Mouse (Mus musculus) cerebellum, adult 9-10 months (tissue): ENCODE measurements around the gene Bcas3.

Experiments used
- DNase-seq: peaks from one replicate; pipeline ENCODE4 v3.0.0; 2022

Gene Bcas3

GRCm38 (mm10) chr11:85760486-85761141 lies 407.6 kb downstream of the Bcas3 start:
- no peak for DNase-seq

DNA sequence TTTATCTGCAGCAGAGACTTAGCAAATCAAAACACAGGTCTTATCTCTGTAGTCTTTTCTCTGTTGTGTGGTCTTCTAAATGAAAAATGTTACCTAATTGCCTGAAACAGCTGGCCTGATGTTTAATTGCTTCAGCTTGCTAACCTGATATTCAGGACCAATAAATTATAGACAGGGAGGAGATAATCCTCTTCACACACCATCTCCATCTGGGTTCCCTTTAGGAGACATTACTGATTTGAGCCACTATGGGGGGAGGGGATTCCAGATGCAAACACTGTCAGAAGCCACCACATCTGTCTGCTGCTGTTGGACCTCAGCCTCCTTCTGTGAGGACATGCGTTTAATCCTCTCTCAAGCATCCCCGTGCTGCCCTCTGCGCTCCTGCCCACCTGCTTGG lies 408.2 kb downstream of the Bcas3 start:
- DNase-seq: no peak

DNA sequence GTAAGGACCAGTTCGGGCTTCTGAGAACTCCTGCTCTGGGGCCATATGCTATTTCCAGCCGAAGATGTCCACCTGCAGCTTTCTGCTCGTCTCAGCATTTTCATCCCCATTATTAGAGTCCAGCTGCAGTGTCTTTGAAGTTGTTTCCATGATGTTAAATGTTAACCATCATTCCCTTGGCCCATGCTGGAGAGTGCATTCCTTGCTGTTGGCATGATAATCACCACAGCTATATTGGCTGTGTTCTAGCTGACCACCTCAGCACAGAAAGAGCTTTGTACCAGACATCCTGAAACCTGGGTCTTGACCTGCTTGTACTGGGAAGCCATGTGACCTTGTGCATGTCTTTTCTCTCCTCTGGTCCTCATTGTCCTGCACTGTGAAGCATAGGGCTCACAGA lies 410.7 kb downstream of the Bcas3 start:
- no peak for DNase-seq

GRCm38 (mm10) chr11:85766106-85766723 lies 413.2 kb downstream of the Bcas3 start:
- no peak for DNase-seq

DNA sequence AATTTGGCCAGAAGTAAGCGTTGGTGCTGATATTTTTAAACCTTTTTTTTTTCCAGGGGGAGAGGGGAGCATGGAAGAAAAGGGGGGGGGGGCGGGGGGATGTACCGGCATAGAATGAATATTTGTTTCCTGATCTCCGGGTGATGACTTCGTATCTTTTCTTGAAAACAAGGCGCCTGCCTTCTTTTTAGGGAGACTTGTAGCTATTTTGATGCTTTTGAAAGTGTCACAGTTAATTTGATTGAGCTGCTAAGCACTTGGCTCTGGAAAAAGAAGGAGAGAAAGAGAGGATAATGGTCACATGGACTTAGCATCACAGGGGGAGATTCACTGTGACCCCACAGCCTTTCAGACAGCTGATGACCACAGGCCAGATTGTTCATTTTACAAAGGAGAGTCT lies 413.8 kb downstream of the Bcas3 start:
- no peak for DNase-seq

GRCm38 (mm10) chr11:85769740-85770139 lies 416.8 kb downstream of the Bcas3 start:
- DNase-seq: no peak

DNA sequence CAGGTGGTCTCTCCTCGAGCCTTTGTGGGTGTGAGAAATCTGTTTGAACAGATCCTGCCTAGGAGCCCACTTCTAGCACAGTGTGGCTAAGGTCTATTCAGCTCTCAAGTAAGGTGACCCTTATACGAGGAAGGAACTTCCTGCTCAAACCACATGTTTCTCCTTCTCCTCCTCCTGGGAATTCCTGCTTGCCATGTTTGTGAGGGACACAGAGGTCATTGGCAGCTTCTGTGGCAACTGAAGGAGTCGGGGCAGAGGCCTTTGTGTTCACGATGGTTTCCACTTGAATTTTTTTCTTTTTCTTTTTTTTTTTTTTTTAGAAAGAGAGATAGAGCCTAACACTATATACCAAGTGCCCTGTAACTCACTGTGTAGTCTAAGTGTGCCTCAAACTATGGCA lies 420.4 kb downstream of the Bcas3 start:
- DNase-seq: no peak

DNA sequence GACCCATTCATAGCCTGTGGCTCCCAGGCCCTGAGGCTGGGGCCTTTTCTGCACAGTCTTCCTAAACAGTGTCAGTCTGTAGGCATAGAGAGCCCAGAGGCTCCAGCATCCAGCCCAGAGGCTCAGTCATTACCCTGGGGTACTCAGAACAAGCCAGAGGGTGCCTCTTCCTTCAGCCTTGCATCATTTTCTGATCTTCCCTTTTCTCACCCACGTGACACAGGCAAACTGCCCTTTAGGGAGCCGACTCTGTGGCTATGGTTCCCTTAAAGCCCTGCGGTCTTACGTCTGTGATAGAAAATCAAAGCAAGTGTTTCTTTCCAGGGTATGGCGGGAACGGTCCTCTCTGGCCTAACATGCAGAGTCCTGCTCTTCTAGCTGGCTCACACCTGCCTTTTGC lies 421.7 kb downstream of the Bcas3 start:
- DNase-seq: no peak

DNA sequence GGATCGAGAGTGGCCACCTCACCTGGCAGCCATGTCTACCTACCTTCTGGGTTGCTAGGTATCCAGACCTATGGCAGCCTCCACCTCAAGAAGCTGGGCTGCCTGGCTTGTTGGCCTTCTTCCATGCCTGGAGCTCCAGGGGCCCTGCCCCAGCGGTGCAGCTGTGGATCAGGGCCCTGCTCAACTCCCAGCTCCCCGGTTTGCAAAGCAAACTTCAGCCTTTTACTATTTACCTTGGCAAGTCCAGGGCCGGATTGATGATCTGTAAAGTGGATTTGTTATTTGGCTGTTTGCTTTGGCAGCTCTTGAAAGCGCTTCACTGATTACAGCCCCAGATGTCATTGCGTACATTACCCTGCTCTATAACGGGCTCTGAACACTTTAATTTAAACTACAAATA lies 422.5 kb downstream of the Bcas3 start:
- DNase-seq: no peak

- no peak for DNase-seq
Measured at GRCm38 (mm10) chr11:85776861-85777360, 423.9 kb downstream of the Bcas3 start.

- DNase-seq: no peak
Measured at GRCm38 (mm10) chr11:85777950-85778349, 425.0 kb downstream of the Bcas3 start.

DNA sequence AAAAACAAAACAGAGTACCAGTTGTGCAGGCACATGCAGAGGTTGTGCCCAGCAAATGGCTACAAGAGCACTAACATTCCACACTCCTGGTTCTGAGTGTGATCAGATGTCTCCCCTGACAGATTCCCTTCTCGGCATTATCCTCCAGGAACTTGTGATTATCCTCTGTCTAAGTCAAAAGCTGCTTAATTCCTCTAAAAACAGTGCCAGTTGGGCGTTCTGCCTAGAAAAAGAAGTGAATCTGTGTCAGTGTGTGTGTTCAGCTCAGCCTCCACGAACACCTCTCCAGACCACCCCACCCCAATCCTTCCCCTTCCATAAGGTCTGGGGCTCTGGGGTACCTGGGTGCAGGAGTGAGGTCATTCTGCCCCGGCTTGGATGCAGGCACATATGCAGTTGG lies 427.3 kb downstream of the Bcas3 start:
- no peak for DNase-seq

DNA sequence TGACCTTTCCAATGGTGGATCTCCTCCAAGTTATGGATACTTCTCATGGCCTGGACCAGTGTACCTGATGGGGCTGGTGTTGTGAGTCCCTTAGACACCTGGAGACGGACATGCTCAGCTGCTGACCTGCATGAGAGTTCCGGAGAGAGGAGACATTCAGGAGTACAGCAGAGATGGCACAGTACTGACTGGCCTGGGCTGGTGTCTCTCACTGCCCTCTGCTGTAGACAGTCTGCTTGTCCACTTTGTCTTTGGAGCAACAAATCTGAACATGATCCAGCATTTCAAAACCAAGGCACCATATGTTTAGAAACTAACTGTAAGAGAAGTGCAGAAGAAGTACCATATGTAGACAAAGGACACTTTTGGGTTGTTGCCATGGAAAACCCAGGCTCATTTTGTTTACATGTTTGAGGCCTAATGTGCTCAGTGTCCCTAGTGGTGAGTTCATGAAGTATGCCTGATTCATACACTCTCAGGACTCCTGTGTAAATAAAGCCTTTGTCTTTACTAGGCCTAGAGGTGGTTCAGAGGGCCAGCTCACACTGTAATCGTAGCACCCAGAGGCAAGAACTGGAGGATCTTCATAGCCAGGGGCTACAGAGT lies 433.2 kb downstream of the Bcas3 start:
- DNase-seq: peak; percentile 11

DNA sequence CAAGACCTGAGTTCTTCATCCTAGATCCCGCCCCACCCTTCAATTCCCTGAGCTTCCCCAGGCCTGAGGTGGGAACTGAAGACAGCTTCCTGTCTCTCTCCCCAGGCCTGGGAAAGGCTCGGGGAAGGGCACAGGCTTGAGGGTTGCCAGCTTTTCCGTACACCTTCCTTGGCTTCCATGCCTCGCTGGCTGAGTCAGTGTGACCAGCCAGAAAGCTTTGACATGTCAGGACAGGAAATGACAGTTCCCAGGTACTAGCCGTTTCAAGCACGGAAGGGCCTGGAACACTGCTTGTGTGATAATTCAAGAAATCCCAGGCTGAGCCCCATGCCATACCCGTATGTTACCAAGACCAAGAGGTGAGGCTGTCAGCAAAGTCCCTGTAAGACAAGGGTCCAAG lies 436.8 kb downstream of the Bcas3 start:
- DNase-seq: no peak

DNA sequence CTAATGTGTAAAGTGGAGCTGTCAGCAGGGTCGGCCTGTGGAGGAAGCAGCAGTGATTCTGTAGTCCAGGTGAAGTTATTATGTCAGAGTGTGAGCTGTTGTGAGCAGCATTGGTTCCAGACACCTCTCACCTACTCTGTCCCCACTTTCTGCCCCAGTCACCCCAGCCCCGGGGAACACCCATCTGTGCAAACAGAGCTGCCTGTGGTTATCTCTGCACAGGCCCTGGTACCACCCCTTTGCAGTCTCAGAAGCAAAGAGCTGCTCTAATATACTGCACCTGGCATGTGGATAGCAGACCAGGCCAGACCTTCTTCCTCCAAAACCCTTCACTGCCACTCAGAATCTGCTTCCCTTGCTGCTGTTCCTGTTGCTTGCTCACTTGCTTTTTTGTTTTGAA lies 437.3 kb downstream of the Bcas3 start:
- DNase-seq: no peak

DNA sequence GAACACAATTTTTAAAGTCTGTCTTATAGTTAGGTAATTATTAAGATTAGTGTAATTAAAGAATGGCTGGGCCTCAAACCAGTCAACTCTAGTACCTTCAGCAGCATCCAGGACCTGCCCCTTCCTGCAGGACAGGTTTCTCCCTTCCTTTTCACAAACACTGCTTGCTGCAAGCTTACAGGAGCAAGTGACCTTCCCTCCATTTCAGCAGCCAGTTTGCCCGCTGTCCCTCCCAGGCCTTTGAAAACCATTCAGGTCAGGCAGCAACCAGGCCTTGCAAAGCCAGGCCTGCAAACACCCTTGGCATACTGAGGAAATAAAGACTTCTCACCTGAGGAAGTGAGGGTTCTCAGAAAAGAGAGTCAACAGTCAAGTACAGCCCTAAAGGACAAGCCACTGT lies 438.2 kb downstream of the Bcas3 start:
- no peak for DNase-seq

DNA sequence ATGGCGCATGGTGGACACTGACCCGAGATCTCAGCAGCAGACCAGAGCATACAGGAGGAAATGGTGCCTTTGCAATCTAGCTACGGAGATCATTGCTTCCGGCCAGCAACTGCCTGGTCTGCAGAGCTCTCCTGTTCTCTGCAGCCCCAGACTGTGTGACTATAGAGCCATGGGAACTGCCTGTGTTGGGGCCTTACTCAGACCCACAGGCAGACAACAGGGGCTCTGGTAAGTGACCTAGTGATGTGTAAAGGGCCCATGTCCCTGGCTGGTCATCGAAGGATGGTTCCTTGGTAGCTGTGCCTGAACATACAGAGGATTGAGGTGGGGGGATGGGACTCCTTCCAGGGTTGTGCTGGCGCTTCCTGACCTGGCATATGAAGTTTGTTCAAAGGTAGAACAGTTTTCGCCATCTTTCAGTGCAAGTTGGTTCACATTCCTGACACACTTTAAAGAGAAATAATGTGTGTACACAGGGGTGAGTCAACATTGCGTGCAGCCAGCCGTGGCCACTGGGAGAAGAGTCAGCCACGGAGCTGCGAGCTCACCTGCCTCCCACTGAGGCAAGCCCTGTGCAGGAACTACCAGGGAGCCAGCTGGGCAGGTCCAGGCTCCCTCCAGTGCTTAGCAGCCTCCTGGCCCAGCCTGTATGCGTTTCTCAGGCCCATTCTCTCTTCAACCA lies 439.7 kb downstream of the Bcas3 start:
- DNase-seq: no peak

- no peak for DNase-seq
Measured at GRCm38 (mm10) chr11:85799456-85799855, 446.5 kb downstream of the Bcas3 start.

DNA sequence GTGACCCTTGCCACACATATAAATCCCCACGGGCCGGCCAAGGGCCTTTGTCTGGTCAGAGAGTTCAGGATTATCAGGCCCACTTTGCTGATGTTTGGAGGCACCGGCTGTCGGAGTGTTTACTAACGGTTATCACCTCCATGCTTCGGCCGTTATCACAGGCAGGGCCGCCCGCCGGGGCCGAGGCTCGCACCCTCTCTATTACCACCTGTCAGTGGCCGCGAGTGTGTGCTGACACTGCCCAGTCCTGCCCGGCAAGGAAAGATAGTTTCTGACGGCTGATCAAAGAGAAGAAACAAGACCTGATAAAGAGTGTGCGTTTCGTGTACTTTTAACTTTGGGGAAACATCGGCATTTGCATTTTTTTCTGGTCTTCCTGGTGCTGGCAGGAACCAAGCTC lies 446.9 kb downstream of the Bcas3 start:
- no peak for DNase-seq

DNA sequence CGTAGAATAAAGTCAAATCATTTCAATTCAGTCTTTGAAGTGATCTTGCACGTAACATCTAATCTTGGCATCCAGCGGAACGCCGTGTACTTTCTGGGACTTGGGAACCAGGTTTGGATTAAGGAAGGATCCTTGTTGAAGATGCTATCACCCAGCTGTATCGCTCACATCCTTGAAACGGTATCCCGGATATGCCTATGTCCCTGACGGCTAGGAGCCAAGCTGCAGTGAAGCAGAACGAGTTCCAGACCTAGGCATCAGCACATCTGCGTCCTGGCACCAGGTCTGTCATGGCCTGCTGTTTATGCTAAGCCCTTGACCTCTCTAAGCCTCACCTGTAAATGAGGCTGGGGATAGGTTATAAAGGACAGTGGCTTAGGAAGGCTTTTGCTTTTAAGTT lies 447.4 kb downstream of the Bcas3 start:
- DNase-seq: no peak

DNA sequence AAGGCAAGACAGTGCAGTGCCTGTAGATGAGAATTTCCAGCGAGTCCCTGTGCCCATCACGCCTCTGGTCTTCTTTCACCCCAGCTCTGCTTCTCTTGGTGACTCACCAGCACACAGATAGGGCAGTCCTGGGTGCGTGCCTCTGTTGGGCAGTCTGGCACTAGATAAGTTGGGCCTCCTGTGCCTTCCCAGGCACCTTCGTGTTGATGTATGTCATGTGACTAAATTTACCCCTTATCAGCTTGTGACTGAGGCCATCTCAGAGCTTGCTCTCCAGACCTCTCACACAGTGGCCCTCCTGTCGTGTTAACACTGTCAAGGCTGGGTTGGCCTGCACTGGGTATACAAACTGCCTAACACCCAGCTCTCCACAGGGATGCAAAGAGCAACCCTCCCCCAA lies 451.1 kb downstream of the Bcas3 start:
- no peak for DNase-seq

- DNase-seq: no peak
Measured at GRCm38 (mm10) chr11:85805779-85806178, 452.8 kb downstream of the Bcas3 start.

DNA sequence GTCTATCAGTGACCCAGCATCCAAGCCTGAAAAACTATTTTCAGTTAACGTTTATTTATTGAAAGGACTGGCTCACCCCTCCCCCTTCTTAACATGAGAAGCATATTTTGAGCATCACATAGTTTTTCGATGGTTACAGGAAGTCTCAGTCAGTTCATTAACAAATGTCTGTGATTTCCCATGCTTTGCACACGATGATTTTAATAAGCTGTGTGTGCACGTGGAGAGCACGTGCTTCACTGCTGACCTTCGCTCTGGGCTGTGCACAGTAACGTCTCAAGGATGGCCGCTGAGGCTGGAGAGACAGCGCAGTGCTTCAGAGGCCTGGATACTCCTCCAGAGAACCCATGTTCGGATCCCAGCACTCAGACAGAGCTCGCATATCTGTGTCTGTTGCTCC lies 454.4 kb downstream of the Bcas3 start:
- DNase-seq: no peak

GRCm38 (mm10) chr11:85811229-85811628 lies 458.3 kb downstream of the Bcas3 start:
- no peak for DNase-seq
